Mouse (Mus musculus) ES-E14 (cell line): ENCODE data around the gene Rbfox3. TPM values are rescaled to one million over a fixed set of nuclear protein-coding genes. Genes with fewer than 3 reads are reported as not detected.
A peak's percentile ranks its signal among the peaks of the same experiment; 100 is the strongest.

ENCODE experiments used
- DNase-seq: peaks from one replicate; pipeline ENCODE4 v3.0.0-alpha.2; 2013; ENCODE audit warnings: low read depth, low spot score
- H3K27ac ChIP-seq: 2 replicates; pipeline ENCODE4 v1.5.1; 2012; ENCODE audit warnings: low read depth, mild to moderate bottlenecking, low read length, moderate library complexity, mixed read lengths; ENCODE audit not compliant: poor library complexity, insufficient read depth, severe bottlenecking
- H3K36me3 ChIP-seq: 2 replicates; pipeline ENCODE4 v1.6.1; 2012; ENCODE audit warnings: mild to moderate bottlenecking, low read length, moderate library complexity, mixed read lengths; ENCODE audit not compliant: control insufficient read depth, poor library complexity, insufficient read depth, severe bottlenecking
- H3K4me1 ChIP-seq, 2 experiments: fragments of 150-350 bp in 1 of 2; sonication (generic) in 1 of 2; 2 replicates each; pipeline ENCODE4 v1.6.1; 2012; ENCODE audit warnings: low read length in 2 of 2, mild to moderate bottlenecking in 1 of 2, mixed read lengths in 1 of 2; ENCODE audit not compliant: control insufficient read depth in 2 of 2, insufficient read depth in 2 of 2, poor library complexity in 1 of 2
- H3K4me3 ChIP-seq, 2 experiments: fragments of 150-350 bp in 1 of 2; sonication (generic) in 1 of 2; 2 replicates each; pipeline ENCODE4 v1.5.1; 2012; ENCODE audit warnings: low read length in 2 of 2, low read depth in 1 of 2, mild to moderate bottlenecking in 1 of 2, mixed read lengths in 1 of 2; ENCODE audit not compliant: insufficient read depth in 1 of 2, poor library complexity in 1 of 2, severe bottlenecking in 1 of 2
- H3K9ac ChIP-seq: 2 replicates; pipeline ENCODE4 v1.6.1; 2012; ENCODE audit warnings: low read depth, mild to moderate bottlenecking, low read length, mixed read lengths; ENCODE audit not compliant: poor library complexity, insufficient read depth, severe bottlenecking
- H3K9me3 ChIP-seq: fragments of 150-350 bp; sonication (generic); 2 replicates; pipeline ENCODE4 v1.6.1; 2012; ENCODE audit warnings: low read depth, mild to moderate bottlenecking, low read length; ENCODE audit not compliant: control insufficient read depth, insufficient read depth
- CHD2 ChIP-seq: IDR thresholded peaks from 2 replicates; pipeline ENCODE4 v1.6.1; 2014; ENCODE audit warnings: mild to moderate bottlenecking, low read depth, low read length, inconsistent platforms
- HCFC1 ChIP-seq: IDR thresholded peaks from 2 replicates; pipeline ENCODE4 v1.6.1; 2012; ENCODE audit warnings: low read length, inconsistent platforms, borderline replicate concordance; ENCODE audit not compliant: insufficient read depth
- MAFK ChIP-seq: IDR thresholded peaks from 2 replicates; pipeline ENCODE4 v1.6.1; 2014; ENCODE audit warnings: mild to moderate bottlenecking, low read depth, low read length, inconsistent platforms; ENCODE audit not compliant: insufficient read depth
- ZC3H11A ChIP-seq: IDR thresholded peaks from 2 replicates; pipeline ENCODE4 v1.6.1; 2012; ENCODE audit warnings: low read depth, mild to moderate bottlenecking, inconsistent platforms, low read length, borderline replicate concordance
- ZNF384 ChIP-seq: IDR thresholded peaks from 2 replicates; pipeline ENCODE4 v1.6.1; 2012; ENCODE audit warnings: low read depth, low read length, inconsistent platforms
- in situ Hi-C, 2 experiments: fragments of 600-800 bp; cut with MboI; formaldehyde crosslinking; loops; one replicate each; pipeline ENCODE4 v1.15.1; 2025; ENCODE audit warnings: low sequenced_read_pairs in 2 of 2, inconsistent platforms in 1 of 2; ENCODE audit not compliant: unreplicated experiment in 2 of 2
- total RNA-seq: library from RNA; depleted of rRNA; stranded (reverse); fragments of 300-350 nt; gene quantifications from 2 replicates; pipeline ENCODE4 v1.2.3, GENCODE M21; 2012

Rbfox3 gene
- total RNA-seq, 1 experiment: 0.45 TPM

DNA sequence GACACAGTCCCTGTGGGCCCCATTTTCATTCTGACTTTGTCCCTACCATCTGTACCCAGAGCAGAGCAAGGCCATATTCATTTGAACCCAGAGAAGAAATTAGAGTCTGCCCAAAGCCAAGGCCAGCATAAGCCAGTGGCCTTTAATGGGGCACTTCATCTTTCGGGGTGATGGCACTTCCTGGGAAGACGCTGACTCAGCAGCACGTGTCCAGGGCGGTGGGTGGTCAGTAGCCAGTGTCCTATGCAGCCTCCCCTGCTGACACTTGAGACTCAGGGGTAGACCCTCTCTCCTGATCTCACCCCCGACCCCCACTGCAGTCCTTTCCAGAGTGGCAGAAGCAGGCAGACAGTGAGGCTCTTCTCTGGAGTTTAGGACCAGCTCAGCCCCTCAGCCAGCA is 283.9 kb downstream of the Rbfox3 start:
- TF ChIP-seq ZNF384 (no peak), MAFK (peak; percentile 67)
- H3K9me3 ChIP-seq: no peaks in the 10 kb centered on the region
- H3K4me1 ChIP-seq: peaks cover 0 to 2% of the 10 kb centered on the region in 2 experiments; a peak in 1 of 4 replicates
- H3K27ac ChIP-seq: no peak overlapping the region
- in situ Hi-C loops: no loop called here
- H3K4me3 ChIP-seq: no peak overlapping the region
- no peak overlapping the region for H3K9ac ChIP-seq
- DNase-seq: no peak
- no peaks in the 10 kb centered on the region for H3K36me3 ChIP-seq

DNA sequence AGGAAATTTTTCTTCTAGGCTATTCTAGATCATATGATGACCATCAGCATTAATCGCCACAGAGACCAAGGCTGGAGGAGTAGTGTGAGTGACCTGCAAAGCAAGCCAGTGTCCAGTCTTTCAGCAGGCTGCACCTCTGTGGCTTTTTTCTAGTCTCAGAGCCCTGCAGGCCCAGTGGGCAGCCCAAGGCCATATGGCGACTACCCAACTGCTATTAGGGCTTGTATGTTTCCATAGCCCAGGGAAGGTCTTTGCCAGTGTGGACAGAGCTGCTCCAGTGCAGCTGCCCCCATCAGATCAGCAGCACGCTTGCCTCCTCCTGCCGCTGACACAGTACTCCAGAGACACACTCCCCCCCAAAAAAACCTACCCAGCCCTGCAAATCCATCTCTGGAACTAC is 290.5 kb downstream of the Rbfox3 start:
- in situ Hi-C loops: no loop called here
- Histone ChIP-seq H3K4me3 (no peak overlapping the region), H3K27ac (no peak overlapping the region), H3K9ac (no peak overlapping the region), H3K9me3 (no peaks in the 10 kb centered on the region), H3K36me3 (no peaks in the 10 kb centered on the region), H3K4me1 (no peaks in the 10 kb centered on the region)
- no peak for DNase-seq
- TF ChIP-seq HCFC1 (no peak), ZC3H11A (no peak), ZNF384 (no peak), CHD2 (no peak)

DNA sequence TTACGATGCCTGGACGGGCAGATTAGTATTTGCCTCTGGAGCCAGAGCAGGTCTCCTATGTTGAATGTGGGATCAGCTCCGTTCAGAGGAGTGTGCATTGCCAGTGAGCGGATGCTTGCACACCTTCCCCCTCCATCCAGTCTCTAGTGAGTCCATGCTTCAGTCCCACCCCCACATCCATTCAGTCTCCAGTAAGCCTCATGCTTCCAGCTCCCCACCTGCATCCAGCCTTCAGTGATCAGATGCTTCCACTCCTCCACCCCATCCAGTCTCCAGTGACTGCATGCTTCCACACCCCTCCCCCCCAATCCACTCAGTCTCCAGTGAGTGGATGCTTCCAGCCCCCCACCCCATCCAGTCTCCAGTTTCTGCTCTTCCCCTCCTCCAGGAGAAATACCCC is 297.3 kb downstream of the Rbfox3 start:
- Histone ChIP-seq H3K27ac (no peak overlapping the region), H3K4me1 (peaks cover 0 to 5% of the 10 kb centered on the region in 2 experiments; a peak in 2 of 4 replicates), H3K9ac (no peak overlapping the region), H3K9me3 (no peaks in the 10 kb centered on the region), H3K36me3 (no peaks in the 10 kb centered on the region), H3K4me3 (no peak overlapping the region)
- in situ Hi-C loops: no loop called here
- TF ChIP-seq MAFK (no peak), CHD2 (no peak), ZNF384 (no peak), HCFC1 (no peak), ZC3H11A (no peak)
- DNase-seq: no peak

DNA sequence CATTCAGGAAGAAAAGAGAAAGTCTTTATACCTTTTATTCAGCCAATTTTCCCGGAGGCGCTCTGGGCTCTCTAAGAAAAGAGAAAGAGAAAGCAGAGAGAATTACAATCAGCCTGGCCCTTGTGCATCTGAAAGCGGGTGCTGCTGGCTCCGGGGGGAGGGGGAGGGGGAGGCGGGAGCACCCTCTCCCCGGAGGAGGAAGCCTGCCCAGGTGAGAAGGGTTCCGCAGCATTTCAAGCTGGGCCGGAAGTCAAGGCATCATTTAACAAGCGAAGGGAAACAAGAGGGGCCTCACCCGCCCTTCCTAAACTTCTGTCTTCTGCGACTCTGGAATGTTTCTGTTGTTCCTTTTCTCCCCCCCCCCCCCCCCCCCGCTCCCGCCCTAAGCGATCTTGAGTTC is 301.3 kb downstream of the Rbfox3 start:
- DNase-seq: peak; percentile 13
- no peaks in the 10 kb centered on the region for H3K36me3 ChIP-seq
- H3K9me3 ChIP-seq: no peaks in the 10 kb centered on the region
- peak overlapping the region; percentile 74; the same call in 1 of the 2 replicates for H3K27ac ChIP-seq
- in situ Hi-C loops: no loop called here
- TF ChIP-seq MAFK: no peak
- peaks cover 0 to 12% of the 10 kb centered on the region in 2 experiments; a peak in 2 of 4 replicates for H3K4me1 ChIP-seq
- peak overlapping the region; percentile 13 to 46 for H3K4me3 ChIP-seq
- H3K9ac ChIP-seq: no peak overlapping the region

DNA sequence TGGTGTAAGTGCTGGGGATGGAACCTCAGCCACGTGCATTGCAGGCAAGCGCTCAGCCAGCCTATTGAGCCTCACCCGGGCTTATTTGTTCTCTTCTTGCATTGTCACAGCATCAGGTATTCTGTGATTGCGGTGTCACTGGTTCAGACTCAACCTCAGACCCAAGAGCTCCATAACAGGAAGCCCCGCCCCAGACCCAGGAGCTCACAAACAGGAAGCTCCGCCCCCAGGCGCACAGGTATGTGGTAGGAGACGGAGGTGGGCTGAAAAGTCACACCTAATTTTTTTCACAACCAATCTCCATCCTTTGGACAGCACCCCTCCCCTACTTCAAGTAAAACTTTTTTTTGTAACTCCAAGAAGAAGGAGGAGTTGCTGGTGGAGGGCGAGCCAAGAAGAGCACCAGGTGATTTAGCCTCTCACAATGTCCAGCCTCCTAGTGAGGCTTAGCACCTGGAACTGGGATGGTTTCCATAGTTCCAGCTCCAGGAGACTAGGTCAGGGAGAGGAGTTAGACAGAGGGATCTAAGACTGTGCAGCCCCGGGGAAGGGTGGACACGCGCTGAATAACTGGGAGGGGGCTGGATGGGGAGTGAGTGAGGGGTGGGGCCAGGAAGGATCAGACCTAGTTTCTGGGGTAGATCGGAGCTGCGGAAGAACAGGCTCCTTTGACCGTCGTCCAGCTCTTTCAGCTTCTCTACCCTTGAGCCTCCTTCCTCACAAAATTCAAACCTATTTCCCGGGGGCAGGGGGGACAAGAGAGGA is 302.0 kb downstream of the Rbfox3 start:
- Histone ChIP-seq H3K36me3 (no peaks in the 10 kb centered on the region), H3K9me3 (no peaks in the 10 kb centered on the region), H3K4me1 (peaks cover 0 to 12% of the 10 kb centered on the region in 2 experiments; a peak in 2 of 4 replicates), H3K27ac (peak overlapping the region; percentile 74; the same call in 1 of the 2 replicates), H3K9ac (no peak overlapping the region; the same call in 1 of the 2 replicates), H3K4me3 (peak overlapping the region; percentile 13 to 46)
- TF ChIP-seq MAFK (no peak), HCFC1 (no peak), ZC3H11A (no peak), ZNF384 (no peak), CHD2 (no peak)
- in situ Hi-C loops: no loop called here
- DNase-seq: peak; percentile 30
